Mouse (Mus musculus): ENCODE results near the gene Apbb2. TPM values are rescaled to one million over a fixed set of nuclear protein-coding genes. Genes with fewer than 3 reads are reported as not detected.

The Apbb2 gene
- total and polyA plus RNA-seq, 3 experiments = 26.7 to 40.0 (median 39.9) TPM

- H3K79me2 ChIP-seq (replicated peaks; ENCODE audit: control insufficient read depth, insufficient read depth, low read length) = no peaks in the 10 kb centered on the region; the same call in 1 of the 2 replicates
- intact Hi-C loops (cut with DNase I) = no loop called here
- H3K27me3 ChIP-seq (ENCODE audit: control insufficient read depth, insufficient read depth, low read length) = no peaks in the 10 kb centered on the region
- TF ChIP-seq CTCF (IDR thresholded peaks at IDR 0.05) = no peak
- no peak for TF ChIP-seq POLR2A (IDR thresholded peaks at IDR 0.05; ENCODE audit: insufficient read depth, low read depth, low read length)
- TF ChIP-seq EP300 (IDR thresholded peaks at IDR 0.05; ENCODE audit: insufficient read depth, low read depth, low read length) = no peak
- 88% methylated on average over 3 of the region's 3 CpGs for WGBS
- no peaks in the 10 kb centered on the region; the same call in 1 of the 2 replicates for H3K4me1 ChIP-seq (ENCODE audit: control insufficient read depth, insufficient read depth, low read length)
- no peaks in the 10 kb centered on the region; the same call in 1 of the 2 replicates for H3K36me3 ChIP-seq (ENCODE audit: control insufficient read depth, insufficient read depth, low read length)
- H3K27ac ChIP-seq = no peak overlapping the region
- no peak overlapping the region for H3K9ac ChIP-seq (ENCODE audit: low read depth, low read length)
- no peak for DNase-seq
- no peak overlapping the region for H3K4me3 ChIP-seq
Measured at GRCm38 (mm10) chr5:66412821-66413220, 205.8 kb downstream of the Apbb2 start.

GRCm38 (mm10) chr5:66408546-66408945, 210.0 kb downstream of the Apbb2 start:
- no peak for TF ChIP-seq POLR2A (IDR thresholded peaks at IDR 0.05; ENCODE audit: insufficient read depth, low read depth, low read length)
- TF ChIP-seq CTCF (IDR thresholded peaks at IDR 0.05) = no peak
- no peak for TF ChIP-seq EP300 (IDR thresholded peaks at IDR 0.05; ENCODE audit: insufficient read depth, low read depth, low read length)
- intact Hi-C loops (cut with DNase I) = no loop called here
- 86% methylated on average over 5 of the region's 5 CpGs for WGBS
- Histone ChIP-seq H3K36me3 (ENCODE audit: control insufficient read depth, insufficient read depth, low read length) (peaks cover 9% of the 10 kb centered on the region), H3K79me2 (replicated peaks; ENCODE audit: control insufficient read depth, insufficient read depth, low read length) (no peaks in the 10 kb centered on the region), H3K27ac (no peak overlapping the region), H3K4me3 (no peak overlapping the region), H3K4me1 (ENCODE audit: control insufficient read depth, insufficient read depth, low read length) (peaks cover 14% of the 10 kb centered on the region), H3K9ac (ENCODE audit: low read depth, low read length) (no peak overlapping the region), H3K27me3 (ENCODE audit: control insufficient read depth, insufficient read depth, low read length) (no peaks in the 10 kb centered on the region)
- no peak for DNase-seq

DNA sequence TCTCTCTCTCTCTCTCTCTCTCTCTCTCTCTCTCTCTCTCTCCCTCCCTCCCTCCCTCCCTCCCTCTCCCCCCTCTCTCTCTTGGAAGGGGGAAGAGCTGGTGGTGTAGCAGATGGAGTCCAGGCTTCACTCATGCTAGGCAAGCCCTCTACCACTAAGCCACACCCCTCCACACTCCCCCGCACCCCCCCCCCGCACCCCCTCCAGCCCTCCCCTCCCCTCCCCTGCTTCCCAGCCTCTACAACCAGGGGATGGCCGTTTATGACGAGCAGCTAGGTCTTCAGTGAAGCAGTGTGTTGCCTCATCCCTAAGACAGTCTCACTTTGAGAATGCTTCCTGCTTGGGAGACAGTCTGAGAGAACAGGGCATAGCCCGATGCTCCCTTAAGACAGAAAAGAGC, 210.6 kb downstream of the Apbb2 start:
- Histone ChIP-seq H3K79me2 (replicated peaks; ENCODE audit: control insufficient read depth, insufficient read depth, low read length) (no peaks in the 10 kb centered on the region), H3K27ac (no peak overlapping the region), H3K9ac (ENCODE audit: low read depth, low read length) (no peak overlapping the region), H3K36me3 (ENCODE audit: control insufficient read depth, insufficient read depth, low read length) (peaks cover 9% of the 10 kb centered on the region), H3K4me3 (no peak overlapping the region), H3K27me3 (ENCODE audit: control insufficient read depth, insufficient read depth, low read length) (no peaks in the 10 kb centered on the region), H3K4me1 (ENCODE audit: control insufficient read depth, insufficient read depth, low read length) (peaks cover 14% of the 10 kb centered on the region)
- TF ChIP-seq EP300 (IDR thresholded peaks at IDR 0.05; ENCODE audit: insufficient read depth, low read depth, low read length) = no peak
- TF ChIP-seq CTCF (IDR thresholded peaks at IDR 0.05) = no peak
- no peak for TF ChIP-seq POLR2A (IDR thresholded peaks at IDR 0.05; ENCODE audit: insufficient read depth, low read depth, low read length)
- 47% methylated on average over 3 of the region's 5 CpGs for WGBS
- intact Hi-C loops (cut with DNase I) = no loop called here
- DNase-seq = no peak

DNA sequence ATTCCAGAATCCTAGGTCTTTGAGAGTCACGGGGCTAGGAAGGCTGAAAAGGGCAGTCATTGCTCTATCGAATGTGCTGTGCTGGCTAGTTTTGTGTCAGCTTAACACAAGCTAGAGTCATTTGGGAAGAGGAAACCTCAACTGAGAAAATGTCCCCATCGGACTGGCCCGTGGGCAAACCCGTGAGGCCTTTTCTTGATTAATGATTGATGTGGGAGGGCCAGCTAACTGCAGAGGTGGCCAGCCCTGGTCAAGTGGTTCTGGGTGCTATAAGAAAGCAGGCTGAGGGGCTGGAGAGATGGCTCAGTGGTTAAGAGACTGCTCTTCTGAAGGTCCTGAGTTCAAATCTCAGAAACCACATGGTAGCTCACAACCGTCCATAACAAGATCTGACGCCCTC, 212.2 kb downstream of the Apbb2 start:
- H3K27ac ChIP-seq = no peak overlapping the region; the same call in 1 of the 2 replicates
- WGBS = 86% methylated on average over 7 of the region's 7 CpGs
- H3K36me3 ChIP-seq (ENCODE audit: control insufficient read depth, insufficient read depth, low read length) = peaks cover 11% of the 10 kb centered on the region
- no peak for DNase-seq
- TF ChIP-seq POLR2A (IDR thresholded peaks at IDR 0.05; ENCODE audit: insufficient read depth, low read depth, low read length) (no peak), EP300 (IDR thresholded peaks at IDR 0.05; ENCODE audit: insufficient read depth, low read depth, low read length) (no peak), CTCF (IDR thresholded peaks at IDR 0.05) (no peak)
- no peak overlapping the region for H3K4me3 ChIP-seq
- peaks cover 14% of the 10 kb centered on the region for H3K4me1 ChIP-seq (ENCODE audit: control insufficient read depth, insufficient read depth, low read length)
- H3K27me3 ChIP-seq (ENCODE audit: control insufficient read depth, insufficient read depth, low read length) = no peaks in the 10 kb centered on the region
- no peaks in the 10 kb centered on the region for H3K79me2 ChIP-seq (replicated peaks; ENCODE audit: control insufficient read depth, insufficient read depth, low read length)
- intact Hi-C loops (cut with DNase I) = no loop called here
- H3K9ac ChIP-seq (ENCODE audit: low read depth, low read length) = no peak overlapping the region

DNA sequence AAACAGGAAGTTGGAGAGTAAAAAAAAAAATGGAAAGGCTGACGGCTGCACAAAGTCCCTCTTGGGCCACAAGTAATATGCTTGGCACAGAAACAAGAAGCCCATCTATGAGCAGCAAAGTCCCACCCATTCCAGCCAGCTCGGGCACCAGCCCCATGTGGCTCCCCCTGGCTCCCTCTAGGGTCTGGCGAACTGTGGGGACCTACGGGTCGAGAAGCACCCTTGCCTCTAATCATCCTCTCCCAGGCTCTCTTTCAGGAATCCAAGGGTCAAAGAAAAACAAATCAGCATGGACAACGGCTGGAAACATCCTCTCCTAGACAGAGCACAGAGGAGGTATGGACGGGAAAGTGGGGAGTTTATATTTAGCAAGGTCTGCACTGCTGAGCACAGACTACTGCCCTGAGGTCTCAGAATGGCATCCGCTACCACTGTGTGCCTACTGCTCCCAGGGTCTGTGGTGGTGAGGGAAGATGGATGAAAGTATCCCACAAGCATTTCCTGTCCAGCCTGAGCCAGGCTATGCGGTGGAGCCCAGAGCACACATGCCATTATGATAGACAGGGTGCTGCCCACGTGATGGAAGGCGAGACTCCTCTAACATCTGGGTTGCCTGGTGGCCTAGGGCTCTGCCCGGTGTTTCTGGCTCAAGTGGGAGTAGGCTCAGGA, 212.7 kb downstream of the Apbb2 start:
- Histone ChIP-seq H3K27ac (peak overlapping the region; percentile 28), H3K4me1 (ENCODE audit: control insufficient read depth, insufficient read depth, low read length) (peaks cover 17% of the 10 kb centered on the region), H3K79me2 (replicated peaks; ENCODE audit: control insufficient read depth, insufficient read depth, low read length) (no peaks in the 10 kb centered on the region), H3K4me3 (no peak overlapping the region), H3K36me3 (ENCODE audit: control insufficient read depth, insufficient read depth, low read length) (peaks cover 11% of the 10 kb centered on the region), H3K9ac (ENCODE audit: low read depth, low read length) (no peak overlapping the region), H3K27me3 (ENCODE audit: control insufficient read depth, insufficient read depth, low read length) (no peaks in the 10 kb centered on the region)
- 19% methylated on average over 12 of the region's 12 CpGs for WGBS
- intact Hi-C loops (cut with DNase I) = no loop called here
- TF ChIP-seq CTCF (IDR thresholded peaks at IDR 0.05) = no peak
- no peak for TF ChIP-seq POLR2A (IDR thresholded peaks at IDR 0.05; ENCODE audit: insufficient read depth, low read depth, low read length)
- TF ChIP-seq EP300 (IDR thresholded peaks at IDR 0.05; ENCODE audit: insufficient read depth, low read depth, low read length) = no peak
- no peak for DNase-seq

GRCm38 (mm10) chr5:66405305-66405704, 213.3 kb downstream of the Apbb2 start:
- H3K36me3 ChIP-seq (ENCODE audit: control insufficient read depth, insufficient read depth, low read length) = peaks cover 11% of the 10 kb centered on the region
- H3K27me3 ChIP-seq (ENCODE audit: control insufficient read depth, insufficient read depth, low read length) = no peaks in the 10 kb centered on the region
- no peaks in the 10 kb centered on the region for H3K79me2 ChIP-seq (replicated peaks; ENCODE audit: control insufficient read depth, insufficient read depth, low read length)
- peak overlapping the region; percentile 9 for H3K27ac ChIP-seq
- intact Hi-C loops (cut with DNase I) = no loop called here
- no peak overlapping the region for H3K4me3 ChIP-seq
- TF ChIP-seq POLR2A (IDR thresholded peaks at IDR 0.05; ENCODE audit: insufficient read depth, low read depth, low read length) = no peak
- no peak for TF ChIP-seq CTCF (IDR thresholded peaks at IDR 0.05)
- no peak for DNase-seq
- WGBS = 47% methylated on average over 6 of the region's 6 CpGs
- H3K4me1 ChIP-seq (ENCODE audit: control insufficient read depth, insufficient read depth, low read length) = peaks cover 17% of the 10 kb centered on the region
- no peak overlapping the region for H3K9ac ChIP-seq (ENCODE audit: low read depth, low read length)
